Mouse (Mus musculus) activated CD4-positive, CD25-positive, alpha-beta regulatory T cell, adult 4 months (primary cell): ENCODE results near the gene Adamtsl5. TPM values are rescaled to one million over a fixed set of nuclear protein-coding genes. Genes with fewer than 3 reads are reported as not detected.

Experiments
- ATAC-seq: one replicate; pipeline ENCODE4 v1.8.0; 2017
- polyA plus RNA-seq, 2 experiments: library from polyadenylated mRNA; unstranded; fragments of 100-300 nt; shearing (Covaris generic); gene quantifications; one replicate each; pipeline ENCODE4 v1.2.1; 2017

The Adamtsl5 gene
- not detected for polyA plus RNA-seq

GRCm38 (mm10) chr10:80348244-80348781 lies at the start of gene Adamtsl5:
Gene Adamtsl5, minus strand, starts transcription at chr10:80348412.
- peak; percentile 60 for ATAC-seq

GRCm38 (mm10) chr10:80397524-80398173 lies 49.4 kb upstream of the Adamtsl5 start:
- ATAC-seq, result no peak

- ATAC-seq, result no peak
These were observed 48.8 kb upstream of the Adamtsl5 start for GRCm38 (mm10) chr10:80396822-80397523.

GRCm38 (mm10) chr10:80395025-80395627 lies 46.9 kb upstream of the Adamtsl5 start:
- ATAC-seq, result no peak

- ATAC-seq, result no peak
These were observed 44.5 kb upstream of the Adamtsl5 start for GRCm38 (mm10) chr10:80392687-80393086.

- no peak for ATAC-seq
These were observed 42.5 kb upstream of the Adamtsl5 start for GRCm38 (mm10) chr10:80390697-80391096.

- ATAC-seq, result no peak
These were observed 41.0 kb upstream of the Adamtsl5 start for GRCm38 (mm10) chr10:80389185-80389708.

- no peak for ATAC-seq
These were observed 40.5 kb upstream of the Adamtsl5 start for GRCm38 (mm10) chr10:80388731-80389130.

- peak; percentile 45 for ATAC-seq
These were observed 39.3 kb upstream of the Adamtsl5 start, which contains the start of gene Mex3d for GRCm38 (mm10) chr10:80387522-80387959. Gene Mex3d, minus strand, starts transcription at chr10:80387659.

GRCm38 (mm10) chr10:80386735-80387471 lies 38.7 kb upstream of the Adamtsl5 start:
- ATAC-seq, result peak; percentile 5

- no peak for ATAC-seq
These were observed 37.9 kb upstream of the Adamtsl5 start for GRCm38 (mm10) chr10:80385811-80386734.

GRCm38 (mm10) chr10:80385310-80385709 lies 37.1 kb upstream of the Adamtsl5 start:
- ATAC-seq, result no peak

GRCm38 (mm10) chr10:80384709-80385108 lies 36.5 kb upstream of the Adamtsl5 start:
- ATAC-seq, result no peak

- no peak for ATAC-seq
These were observed 36.0 kb upstream of the Adamtsl5 start for GRCm38 (mm10) chr10:80384115-80384639.

- ATAC-seq, result no peak
These were observed 35.2 kb upstream of the Adamtsl5 start for GRCm38 (mm10) chr10:80383431-80383830.

GRCm38 (mm10) chr10:80382641-80383365 lies 34.6 kb upstream of the Adamtsl5 start:
- ATAC-seq, result no peak

GRCm38 (mm10) chr10:80377716-80378115 lies 29.5 kb upstream of the Adamtsl5 start:
- ATAC-seq, result no peak

GRCm38 (mm10) chr10:80376160-80376559 lies 27.9 kb upstream of the Adamtsl5 start:
- ATAC-seq, result peak; percentile 82

GRCm38 (mm10) chr10:80374063-80374462 lies 25.9 kb upstream of the Adamtsl5 start:
- ATAC-seq, result no peak

GRCm38 (mm10) chr10:80372706-80373105 lies 24.5 kb upstream of the Adamtsl5 start:
- ATAC-seq, result no peak
